Mouse (Mus musculus): ENCODE data around the gene Isg20l2.

GRCm38 (mm10) chr3:87982836-87983601 is 52.9 kb downstream of the Isg20l2 start:
- TF ChIP-seq CTCF (IDR thresholded peaks at IDR 0.05; ENCODE audit: low read depth) (no peak), EP300 (optimal IDR thresholded peaks at IDR 0.05) (no peak)

Data from stomach, postnatal 0 days (tissue).